Mouse (Mus musculus): ENCODE results near the gene Hoxb7. TPM values are rescaled to one million over a fixed set of nuclear protein-coding genes. Genes with fewer than 3 reads are reported as not detected.
A peak's percentile ranks its signal among the peaks of the same experiment; 100 is the strongest.

The Hoxb7 gene
- polyA plus RNA-seq, 1 experiment, result not detected

DNA sequence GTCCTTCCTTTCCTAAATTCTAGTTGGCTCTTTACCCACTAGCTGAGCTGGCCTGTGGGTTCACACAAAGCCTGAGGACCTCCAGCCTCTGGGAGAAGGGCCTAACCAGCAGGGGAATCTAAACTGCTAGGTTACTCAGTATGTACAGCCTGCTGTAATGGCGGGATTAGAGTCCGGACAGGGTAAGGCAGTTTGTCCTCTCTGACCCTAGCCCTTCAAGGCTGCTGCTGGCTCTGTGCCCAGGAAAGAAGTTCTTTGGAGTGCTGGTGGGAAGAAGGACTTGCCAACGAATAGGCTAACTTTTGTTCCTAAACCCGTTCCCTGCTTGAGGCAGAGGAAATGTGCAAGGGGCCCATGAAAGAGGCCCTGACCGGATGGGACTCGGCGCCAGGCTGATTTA, 20.5 kb upstream of the Hoxb7 start:
- Histone ChIP-seq H3K9ac (ENCODE audit: low read depth, poor library complexity, severe bottlenecking) (no peak overlapping the region), H3K4me3 (ENCODE audit: low read depth, low read length) (no peak overlapping the region), H3K9me3 (replicated peaks; ENCODE audit: control insufficient read depth, insufficient read depth, low read length, poor library complexity, severe bottlenecking) (no peaks in the 10 kb centered on the region), H3K4me1 (ENCODE audit: control insufficient read depth, insufficient read depth, low read length) (no peaks in the 10 kb centered on the region), H3K36me3 (ENCODE audit: control insufficient read depth, insufficient read depth, low read length, poor library complexity, severe bottlenecking) (peaks cover 10% of the 10 kb centered on the region), H3K27ac (ENCODE audit: insufficient read depth, low read length) (no peak overlapping the region), H3K27me3 (ENCODE audit: control insufficient read depth, insufficient read depth, low read length, poor library complexity, severe bottlenecking) (peaks cover 46% of the 10 kb centered on the region)
- TF ChIP-seq CTCF (IDR thresholded peaks at IDR 0.05; ENCODE audit: low read depth, low read length) (no peak), EP300 (IDR thresholded peaks at IDR 0.05; ENCODE audit: insufficient read depth, low read depth, low read length) (no peak), POLR2A (IDR thresholded peaks at IDR 0.05; ENCODE audit: insufficient read depth, low read length) (no peak)

DNA sequence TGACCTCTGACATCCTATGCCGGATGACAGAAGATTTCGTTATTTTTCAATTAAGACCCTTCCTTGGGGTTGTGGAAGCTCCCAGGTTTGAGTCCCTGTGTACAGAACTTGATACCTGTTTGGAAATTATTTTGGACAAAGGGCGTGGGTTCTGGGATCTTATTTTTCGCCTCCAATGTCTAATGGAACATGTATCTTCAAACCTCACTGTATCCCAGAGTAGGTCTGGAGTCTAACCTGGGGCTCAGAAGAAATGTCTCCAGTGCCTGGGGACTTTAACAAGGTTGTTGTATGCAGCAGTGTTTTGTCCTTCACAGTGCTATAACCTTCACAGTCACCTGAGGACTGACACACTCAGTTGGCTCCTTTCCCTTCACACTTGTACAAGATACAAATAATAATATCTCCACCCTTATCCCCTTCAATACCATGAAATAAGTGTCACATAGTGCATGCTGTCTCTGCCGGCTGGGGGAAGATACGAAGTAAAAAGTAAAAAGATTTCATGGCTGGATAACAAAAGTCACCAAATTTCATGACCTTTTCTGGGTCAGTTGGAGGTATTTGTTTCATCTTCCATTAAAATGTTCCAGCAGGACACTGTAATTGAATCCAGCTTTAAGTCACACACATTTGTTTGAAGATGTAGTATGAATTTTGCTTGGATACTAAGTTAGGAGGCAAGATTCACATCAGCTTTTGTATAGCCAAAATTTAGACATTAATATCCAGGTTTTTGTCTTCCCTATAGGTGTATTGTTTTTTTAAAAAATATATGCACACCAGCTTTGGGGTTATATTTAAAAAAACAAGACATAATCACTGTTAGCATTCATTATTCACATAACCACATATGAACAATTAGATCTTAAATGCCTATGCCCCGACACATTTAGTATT, 19.2 kb upstream of the Hoxb7 start:
- Histone ChIP-seq H3K4me3 (ENCODE audit: low read depth, low read length) (no peak overlapping the region), H3K4me1 (ENCODE audit: control insufficient read depth, insufficient read depth, low read length) (no peaks in the 10 kb centered on the region), H3K27ac (ENCODE audit: insufficient read depth, low read length) (no peak overlapping the region), H3K27me3 (ENCODE audit: control insufficient read depth, insufficient read depth, low read length, poor library complexity, severe bottlenecking) (peaks cover 59% of the 10 kb centered on the region), H3K9ac (ENCODE audit: low read depth, poor library complexity, severe bottlenecking) (no peak overlapping the region), H3K36me3 (ENCODE audit: control insufficient read depth, insufficient read depth, low read length, poor library complexity, severe bottlenecking) (peaks cover 6% of the 10 kb centered on the region), H3K9me3 (replicated peaks; ENCODE audit: control insufficient read depth, insufficient read depth, low read length, poor library complexity, severe bottlenecking) (no peaks in the 10 kb centered on the region)
- TF ChIP-seq EP300 (IDR thresholded peaks at IDR 0.05; ENCODE audit: insufficient read depth, low read depth, low read length) (no peak), CTCF (IDR thresholded peaks at IDR 0.05; ENCODE audit: low read depth, low read length) (no peak), POLR2A (IDR thresholded peaks at IDR 0.05; ENCODE audit: insufficient read depth, low read length) (no peak)

DNA sequence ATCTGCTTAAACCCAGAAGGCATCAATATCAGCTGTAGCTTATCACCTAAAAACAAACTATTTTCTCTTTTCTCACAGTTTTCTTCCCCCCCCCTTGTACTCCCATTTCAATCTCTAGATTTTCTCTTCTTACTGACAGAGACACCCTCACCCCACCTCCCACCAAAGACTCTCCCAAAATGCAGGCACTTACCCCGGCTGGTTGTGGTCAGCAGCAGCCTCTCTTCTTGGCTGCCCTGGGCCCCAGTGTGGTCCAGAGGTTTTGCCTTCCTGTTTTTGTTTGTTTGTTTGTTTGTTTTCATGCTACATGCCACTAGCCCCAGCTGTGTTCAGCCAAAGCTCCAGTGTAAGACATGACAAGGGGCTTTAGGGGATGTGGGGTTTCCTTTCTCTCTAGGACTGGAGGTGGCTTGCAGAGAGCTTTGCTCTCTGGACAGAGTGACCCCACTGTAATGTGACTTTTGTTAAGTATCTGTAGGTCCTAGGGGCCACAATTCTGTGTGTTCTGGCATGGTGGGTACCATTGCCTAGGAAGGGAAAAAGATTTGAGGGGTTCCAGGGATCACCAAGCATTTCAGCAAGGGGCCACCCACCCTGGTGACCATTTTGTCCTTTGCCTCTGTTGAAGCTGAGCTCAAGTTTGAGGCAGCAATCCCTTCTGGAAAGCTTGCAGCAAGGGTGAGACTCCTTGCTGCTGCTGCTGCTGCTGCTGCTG, 18.2 kb upstream of the Hoxb7 start:
- Histone ChIP-seq H3K36me3 (ENCODE audit: control insufficient read depth, insufficient read depth, low read length, poor library complexity, severe bottlenecking) (no peaks in the 10 kb centered on the region), H3K4me1 (ENCODE audit: control insufficient read depth, insufficient read depth, low read length) (no peaks in the 10 kb centered on the region), H3K27me3 (ENCODE audit: control insufficient read depth, insufficient read depth, low read length, poor library complexity, severe bottlenecking) (peaks cover 62% of the 10 kb centered on the region), H3K27ac (ENCODE audit: insufficient read depth, low read length) (no peak overlapping the region), H3K4me3 (ENCODE audit: low read depth, low read length) (no peak overlapping the region), H3K9ac (ENCODE audit: low read depth, poor library complexity, severe bottlenecking) (no peak overlapping the region), H3K9me3 (replicated peaks; ENCODE audit: control insufficient read depth, insufficient read depth, low read length, poor library complexity, severe bottlenecking) (no peaks in the 10 kb centered on the region)
- TF ChIP-seq EP300 (IDR thresholded peaks at IDR 0.05; ENCODE audit: insufficient read depth, low read depth, low read length) (no peak), POLR2A (IDR thresholded peaks at IDR 0.05; ENCODE audit: insufficient read depth, low read length) (no peak), CTCF (IDR thresholded peaks at IDR 0.05; ENCODE audit: low read depth, low read length) (no peak)

GRCm38 (mm10) chr11:96269869-96270268, 16.6 kb upstream of the Hoxb7 start:
- no peak overlapping the region for H3K4me3 ChIP-seq (ENCODE audit: low read depth, low read length)

GRCm38 (mm10) chr11:96270996-96271540, 15.4 kb upstream of the Hoxb7 start, which contains the start of gene Hoxb9:
Hoxb9 (plus strand) TSS chr11:96271457.
- Histone ChIP-seq H3K4me1 (ENCODE audit: control insufficient read depth, insufficient read depth, low read length) (no peaks in the 10 kb centered on the region), H3K4me3 (ENCODE audit: low read depth, low read length) (peak within 1 kb of the TSS; percentile 45), H3K27me3 (ENCODE audit: control insufficient read depth, insufficient read depth, low read length, poor library complexity, severe bottlenecking) (peaks cover 74% of the 10 kb centered on the region), H3K36me3 (ENCODE audit: control insufficient read depth, insufficient read depth, low read length, poor library complexity, severe bottlenecking) (no peaks in the 10 kb centered on the region), H3K27ac (ENCODE audit: insufficient read depth, low read length) (no peak within 1 kb of the TSS), H3K9ac (ENCODE audit: low read depth, poor library complexity, severe bottlenecking) (peak within 1 kb of the TSS; percentile 53), H3K9me3 (replicated peaks; ENCODE audit: control insufficient read depth, insufficient read depth, low read length, poor library complexity, severe bottlenecking) (no peaks in the 10 kb centered on the region)
- TF ChIP-seq POLR2A (IDR thresholded peaks at IDR 0.05; ENCODE audit: insufficient read depth, low read length), result no peak
- no peak for TF ChIP-seq EP300 (IDR thresholded peaks at IDR 0.05; ENCODE audit: insufficient read depth, low read depth, low read length)
- TF ChIP-seq CTCF (IDR thresholded peaks at IDR 0.05; ENCODE audit: low read depth, low read length), result no peak

More at GRCm38 (mm10) chr11:96269869-96270268, 16.6 kb upstream of the Hoxb7 start:
- TF ChIP-seq CTCF (IDR thresholded peaks at IDR 0.05; ENCODE audit: low read depth, low read length) (no peak), EP300 (IDR thresholded peaks at IDR 0.05; ENCODE audit: insufficient read depth, low read depth, low read length) (no peak), POLR2A (IDR thresholded peaks at IDR 0.05; ENCODE audit: insufficient read depth, low read length) (no peak)
- peak overlapping the region; percentile 28; the same call in 1 of the 2 replicates for H3K9ac ChIP-seq (ENCODE audit: low read depth, poor library complexity, severe bottlenecking)
- peaks cover 67% of the 10 kb centered on the region for H3K27me3 ChIP-seq (ENCODE audit: control insufficient read depth, insufficient read depth, low read length, poor library complexity, severe bottlenecking)
- no peak overlapping the region for H3K27ac ChIP-seq (ENCODE audit: insufficient read depth, low read length)
- no peaks in the 10 kb centered on the region for H3K4me1 ChIP-seq (ENCODE audit: control insufficient read depth, insufficient read depth, low read length)
- no peaks in the 10 kb centered on the region for H3K36me3 ChIP-seq (ENCODE audit: control insufficient read depth, insufficient read depth, low read length, poor library complexity, severe bottlenecking)
- H3K9me3 ChIP-seq (replicated peaks; ENCODE audit: control insufficient read depth, insufficient read depth, low read length, poor library complexity, severe bottlenecking), result no peaks in the 10 kb centered on the region

Measured in ES-Bruce4 (cell line).